ENCODE assay signal across 8 mouse cellular contexts in genomic region chrX:167049191-167049968, GRCm38 (mm10).
DNase-seq lines count a peak whose midpoint lies in the region; ATAC-seq and TF ChIP-seq lines count a peak whose summit lies in the region.
"Had no signal": no experiment of that assay in that cellular context is flagged by ENCODE, and none has a peak within 500 bp of the region (broad histone marks: within the 10 kb centered on the region; RNA-seq: fewer than 3 reads in every experiment).

No protein-coding gene starts in this region.

- no peak overlapping the region for H3K9ac ChIP-seq in limb, embryonic 14.5 days (ENCODE audit: low read depth, low read length, severe bottlenecking)
- no peak overlapping the region for H3K9ac ChIP-seq in intestine, embryonic 15.5 days
- H3K9ac ChIP-seq: forebrain, embryonic 15.5 days had no signal

- H3K4me2 ChIP-seq in limb, embryonic 14.5 days (replicated peaks; ENCODE audit: low read depth, low read length, severe bottlenecking), result no peak overlapping the region
- no peak overlapping the region for H3K4me2 ChIP-seq in intestine, embryonic 15.5 days (replicated peaks)
- H3K4me2 ChIP-seq: forebrain, embryonic 15.5 days had no signal

- 73% methylated on average over 5 of the region's 5 CpGs for WGBS in limb, embryonic 14.5 days
- 81% methylated on average over 5 of the region's 5 CpGs for WGBS in limb, embryonic 10.5 days
- 76% methylated on average over 5 of the region's 5 CpGs for whole genome bisulfite sequencing in intestine, embryonic 15.5 days

- TF ChIP-seq POLR2A in limb, embryonic 14.5 days (IDR thresholded peaks at IDR 0.05; ENCODE audit: borderline replicate concordance, extremely low read depth, insufficient read depth, insufficient read length), result no peak

- ATAC-seq in limb, embryonic 14.5 days (ENCODE audit: low FRiP score, low read depth), result 0 out of 2 replicates have a peak, but pooled peaks have one; percentile 23
- peak; percentile 70 for ATAC-seq in intestine, embryonic 15.5 days
- ATAC-seq: forebrain, embryonic 15.5 days had no signal

- H3K9me3 ChIP-seq in limb, embryonic 14.5 days (ENCODE audit: control insufficient read depth, low read length), result no peaks in the 10 kb centered on the region
- no peaks in the 10 kb centered on the region for H3K9me3 ChIP-seq in limb, embryonic 10.5 days (replicated peaks)
- no peaks in the 10 kb centered on the region for H3K9me3 ChIP-seq in intestine, embryonic 15.5 days
- H3K9me3 ChIP-seq: forebrain, embryonic 15.5 days had no signal

- H3K27me3 ChIP-seq in limb, embryonic 14.5 days (ENCODE audit: control insufficient read depth, insufficient read depth, low read length), result no peaks in the 10 kb centered on the region
- H3K27me3 ChIP-seq in limb, embryonic 10.5 days (ENCODE audit: low read depth, poor library complexity, severe bottlenecking), result peaks cover 96% of the 10 kb centered on the region
- no peaks in the 10 kb centered on the region for H3K27me3 ChIP-seq in intestine, embryonic 15.5 days (replicated peaks)
- H3K27me3 ChIP-seq: forebrain, embryonic 15.5 days had no signal

- no peaks in the 10 kb centered on the region for H3K4me1 ChIP-seq in limb, embryonic 14.5 days (ENCODE audit: control insufficient read depth, insufficient read depth, low read length)
- no peaks in the 10 kb centered on the region for H3K4me1 ChIP-seq in limb, embryonic 10.5 days
- no peaks in the 10 kb centered on the region for H3K4me1 ChIP-seq in intestine, embryonic 15.5 days (replicated peaks)
- H3K4me1 ChIP-seq: forebrain, embryonic 15.5 days had no signal

- no peaks in the 10 kb centered on the region for H3K36me3 ChIP-seq in limb, embryonic 14.5 days (ENCODE audit: control insufficient read depth, insufficient read depth, low read length)
- no peaks in the 10 kb centered on the region for H3K36me3 ChIP-seq in limb, embryonic 10.5 days
- no peaks in the 10 kb centered on the region for H3K36me3 ChIP-seq in intestine, embryonic 15.5 days
- H3K36me3 ChIP-seq: forebrain, embryonic 15.5 days had no signal

- peak; percentile 7 for DNase-seq in limb, embryonic 14.5 days (ENCODE audit: low spot score)
- no peak for DNase-seq in limb, embryonic 10.5 days (ENCODE audit: low spot score)
- DNase-seq in brain, adult 2 months (ENCODE audit: low read depth, low spot score), result peak; percentile 9
- DNase-seq in skeletal muscle tissue, adult 2 months (ENCODE audit: low read depth, low spot score), result peak; percentile 28
- DNase-seq in testis, postnatal 10 days (ENCODE audit: low spot score), result no peak
- DNase-seq in left cerebral cortex, adult 11 months (ENCODE audit: low spot score), result no peak

- no peak overlapping the region for H3K4me3 ChIP-seq in limb, embryonic 14.5 days (replicated peaks; ENCODE audit: low read length)
- H3K4me3 ChIP-seq in limb, embryonic 10.5 days, result no peak overlapping the region
- no peak overlapping the region for H3K4me3 ChIP-seq in intestine, embryonic 15.5 days (replicated peaks)
- H3K4me3 ChIP-seq: forebrain, embryonic 15.5 days had no signal

- no peak overlapping the region for H3K27ac ChIP-seq in limb, embryonic 14.5 days (replicated peaks; ENCODE audit: low read depth, low read length)
- H3K27ac ChIP-seq in limb, embryonic 10.5 days, result no peak overlapping the region
- no peak overlapping the region for H3K27ac ChIP-seq in intestine, embryonic 15.5 days
- H3K27ac ChIP-seq: forebrain, embryonic 15.5 days had no signal

Comparison
In these comparisons a context has a peak if more than half of its experiments do, and no peak if none do; other contexts are left out.
1. DNase-seq: peak in limb, embryonic 14.5 days (single experiment), brain, adult 2 months (single experiment) and skeletal muscle tissue, adult 2 months (single experiment); none in limb, embryonic 10.5 days (single experiment), testis, postnatal 10 days (single experiment) and left cerebral cortex, adult 11 months (single experiment).